Mouse (Mus musculus) embryonic facial prominence, embryonic 14.5 days (tissue): ENCODE results near the gene Dnm3. TPM values are rescaled to one million over a fixed set of nuclear protein-coding genes. Genes with fewer than 3 reads are reported as not detected.
A peak's percentile ranks its signal among the peaks of the same experiment; 100 is the strongest.

ENCODE experiments used
- ATAC-seq: fragments of 200-750 bp; cut with Nextera tagmentation; 2 replicates; pipeline ENCODE4 v1.8.0; 2017; ENCODE audit warnings: low read depth, moderate number of reproducible peaks, moderate TSS enrichment
- DNase-seq: peaks from one replicate; pipeline ENCODE4 v3.0.0-alpha.2; 2015; ENCODE audit warnings: low spot score
- H3K27ac ChIP-seq: fragments of 300-500 bp; sonication (generic); replicated peaks from 2 replicates; pipeline ENCODE4 v1.5.1; 2014; ENCODE audit warnings: low read depth, mild to moderate bottlenecking, low read length, moderate library complexity
- H3K27me3 ChIP-seq: fragments of 300-500 bp; sonication (generic); replicated peaks from 2 replicates; pipeline ENCODE4 v1.6.1; 2014; ENCODE audit warnings: low read length; ENCODE audit not compliant: control insufficient read depth, insufficient read depth
- H3K36me3 ChIP-seq: fragments of 300-500 bp; sonication (generic); 2 replicates; pipeline ENCODE4 v1.6.1; 2014; ENCODE audit warnings: low read length, mixed read lengths; ENCODE audit not compliant: control insufficient read depth, insufficient read depth
- H3K4me1 ChIP-seq: fragments of 300-500 bp; sonication (generic); 2 replicates; pipeline ENCODE4 v1.6.1; 2014; ENCODE audit warnings: antibody characterized with exemption, low read length; ENCODE audit not compliant: control insufficient read depth, insufficient read depth
- H3K4me2 ChIP-seq: fragments of 300-500 bp; sonication (generic); 2 replicates; pipeline ENCODE4 v1.6.1; 2014; ENCODE audit warnings: low read depth, mild to moderate bottlenecking, low read length, moderate library complexity, mixed read lengths
- H3K4me3 ChIP-seq: fragments of 300-500 bp; sonication (generic); 2 replicates; pipeline ENCODE4 v1.5.1; 2014; ENCODE audit warnings: low read depth, mild to moderate bottlenecking, low read length
- H3K9ac ChIP-seq: fragments of 300-500 bp; sonication (generic); 2 replicates; pipeline ENCODE4 v1.6.1; 2014; ENCODE audit warnings: low read depth, mild to moderate bottlenecking, low read length, moderate library complexity, mixed read lengths
- H3K9me3 ChIP-seq: fragments of 300-500 bp; sonication (generic); 2 replicates; pipeline ENCODE4 v1.6.1; 2016; ENCODE audit warnings: low read length; ENCODE audit not compliant: control insufficient read depth
- WGBS: fragments of 180-500 bp; shearing (Covaris S2); extraction: QIAGEN DNeasy Blood & Tissue Kit; methylation state at CpG from one replicate; pipeline ENCODE4 v1.1.7; 2014; 5-methylcytosine and 5-hydroxymethylcytosine counted together
- polyA plus RNA-seq: library from polyadenylated mRNA; unstranded; fragments of >200 nt; fragmentation: Nextera tagmentation; extraction: Ambion mirVana; gene quantifications from 2 replicates; pipeline ENCODE4 v1.2.1, GENCODE M21; 2014

The Dnm3 gene
- polyA plus RNA-seq, 1 experiment from 2014 or later: 9.1 TPM

DNA sequence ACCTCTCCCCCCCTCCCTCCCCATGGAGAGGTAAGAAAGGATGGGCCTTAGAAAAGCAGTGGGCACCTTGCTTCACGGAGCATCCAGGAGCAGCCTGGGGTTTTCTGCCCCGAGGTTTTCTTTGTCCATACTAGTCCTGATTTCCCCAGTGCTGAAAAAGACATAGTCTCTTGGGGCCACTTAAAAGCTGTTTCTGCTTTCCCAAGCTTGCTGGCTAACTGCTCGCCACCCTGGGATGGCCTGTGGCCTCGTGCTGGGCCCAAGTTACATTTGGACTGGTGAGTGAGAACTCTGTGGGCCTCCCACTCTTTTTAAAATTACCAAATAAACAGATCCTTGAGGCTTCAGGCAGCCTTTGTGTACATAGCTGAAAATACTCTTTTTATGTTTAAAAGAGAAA lies 500.5 kb downstream of the Dnm3 start:
- Histone ChIP-seq H3K4me1 (peaks cover 30% of the 10 kb centered on the region), H3K27ac (peak overlapping the region; percentile 85), H3K27me3 (no peaks in the 10 kb centered on the region), H3K4me2 (0 out of 2 replicates have a peak overlapping the region, but pooled peaks have one; percentile 16), H3K9me3 (no peaks in the 10 kb centered on the region), H3K4me3 (no peak overlapping the region), H3K9ac (peak overlapping the region; percentile 35; the same call in 1 of the 2 replicates), H3K36me3 (no peaks in the 10 kb centered on the region)
- 48% methylated on average over 4 of the region's 4 CpGs for WGBS
- no peak for DNase-seq
- no peak for ATAC-seq

- Histone ChIP-seq H3K27me3 (no peaks in the 10 kb centered on the region), H3K36me3 (no peaks in the 10 kb centered on the region), H3K4me2 (peak overlapping the region; percentile 16), H3K9ac (peak overlapping the region; percentile 35; the same call in 1 of the 2 replicates), H3K27ac (peak overlapping the region; percentile 85), H3K4me3 (no peak overlapping the region), H3K9me3 (no peaks in the 10 kb centered on the region), H3K4me1 (peaks cover 30% of the 10 kb centered on the region)
- peak; percentile 95 for DNase-seq
- ATAC-seq: peak; percentile 64
- 36% methylated on average over 16 of the region's 16 CpGs for WGBS
Observed at GRCm38 (mm10) chr1:161976255-161977182, 501.3 kb downstream of the Dnm3 start.

- 78% methylated on average over 8 of the region's 8 CpGs for WGBS
- Histone ChIP-seq H3K36me3 (peaks cover 10% of the 10 kb centered on the region; the same call in 1 of the 2 replicates), H3K4me2 (no peak overlapping the region), H3K27me3 (no peaks in the 10 kb centered on the region), H3K4me3 (no peak overlapping the region), H3K27ac (no peak overlapping the region), H3K4me1 (peaks cover 28% of the 10 kb centered on the region), H3K9ac (no peak overlapping the region), H3K9me3 (no peaks in the 10 kb centered on the region)
- ATAC-seq (no peak), DNase-seq (no peak)
Observed at GRCm38 (mm10) chr1:161972233-161972632, 505.6 kb downstream of the Dnm3 start.

- no peak for DNase-seq
- Histone ChIP-seq H3K4me2 (no peak overlapping the region), H3K36me3 (peaks cover 10% of the 10 kb centered on the region; the same call in 1 of the 2 replicates), H3K27ac (no peak overlapping the region), H3K27me3 (no peaks in the 10 kb centered on the region), H3K9me3 (no peaks in the 10 kb centered on the region), H3K9ac (no peak overlapping the region), H3K4me1 (peaks cover 17% of the 10 kb centered on the region), H3K4me3 (no peak overlapping the region)
- no peak for ATAC-seq
- 97% methylated on average over 9 of the region's 9 CpGs for WGBS
Observed at GRCm38 (mm10) chr1:161970874-161971273, 507.0 kb downstream of the Dnm3 start.

GRCm38 (mm10) chr1:161968589-161969407 lies 509.0 kb downstream of the Dnm3 start, which contains the start of gene Pigc:
Pigc (plus strand) TSS chr1:161969186.
- ATAC-seq (peak; percentile 99), DNase-seq (peak; percentile 98)
- Histone ChIP-seq H3K4me3 (peak within 1 kb of the TSS; percentile 66), H3K4me1 (peaks cover 12% of the 10 kb centered on the region), H3K4me2 (peak within 1 kb of the TSS; percentile 68), H3K36me3 (peaks cover 10% of the 10 kb centered on the region; the same call in 1 of the 2 replicates), H3K27ac (peak within 1 kb of the TSS; percentile 81), H3K9ac (peak within 1 kb of the TSS; percentile 80), H3K27me3 (no peaks in the 10 kb centered on the region), H3K9me3 (no peaks in the 10 kb centered on the region)
- WGBS: 4% methylated on average over 30 of the region's 38 CpGs

DNA sequence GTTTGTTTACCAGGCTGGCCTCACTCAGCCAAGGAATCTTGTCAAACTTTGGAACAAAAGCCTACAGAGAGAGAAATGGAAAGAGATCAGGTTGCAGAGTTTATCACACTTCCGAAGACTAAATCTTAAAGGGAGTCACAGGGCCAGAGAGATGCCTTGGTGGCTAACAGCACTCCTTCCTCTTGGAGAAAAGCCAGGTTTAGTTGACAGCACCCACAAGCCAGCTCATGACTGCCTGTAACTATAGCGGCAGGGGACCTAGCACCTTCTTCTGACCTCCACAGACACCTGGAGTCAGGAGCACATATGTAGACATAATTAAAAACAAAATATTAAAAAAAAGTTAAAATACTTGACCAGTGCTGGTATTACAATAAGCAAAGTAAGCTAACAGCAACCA lies 509.9 kb downstream of the Dnm3 start:
- Histone ChIP-seq H3K4me1 (peaks cover 12% of the 10 kb centered on the region), H3K4me2 (no peak overlapping the region), H3K9me3 (no peaks in the 10 kb centered on the region), H3K9ac (no peak overlapping the region), H3K36me3 (peaks cover 10% of the 10 kb centered on the region; the same call in 1 of the 2 replicates), H3K27me3 (no peaks in the 10 kb centered on the region), H3K4me3 (no peak overlapping the region), H3K27ac (no peak overlapping the region)
- no peak for DNase-seq
- no peak for ATAC-seq
- WGBS: 67% methylated on average over 2 of the region's 2 CpGs

GRCm38 (mm10) chr1:161962465-161963377 lies 515.1 kb downstream of the Dnm3 start:
- ATAC-seq: peak; percentile 51; the same call in 1 of the 2 replicates
- no peaks in the 10 kb centered on the region for H3K36me3 ChIP-seq
- H3K9ac ChIP-seq: no peak overlapping the region
- no peaks in the 10 kb centered on the region for H3K9me3 ChIP-seq
- H3K27me3 ChIP-seq: no peaks in the 10 kb centered on the region
- peak; percentile 71 for DNase-seq
- H3K4me3 ChIP-seq: no peak overlapping the region
- no peak overlapping the region for H3K4me2 ChIP-seq
- no peak overlapping the region for H3K27ac ChIP-seq
- no peaks in the 10 kb centered on the region for H3K4me1 ChIP-seq
- WGBS: 46% methylated on average over 3 of the region's 3 CpGs
